Mouse (Mus musculus): ENCODE measurements around the gene Tmod3.

DNA sequence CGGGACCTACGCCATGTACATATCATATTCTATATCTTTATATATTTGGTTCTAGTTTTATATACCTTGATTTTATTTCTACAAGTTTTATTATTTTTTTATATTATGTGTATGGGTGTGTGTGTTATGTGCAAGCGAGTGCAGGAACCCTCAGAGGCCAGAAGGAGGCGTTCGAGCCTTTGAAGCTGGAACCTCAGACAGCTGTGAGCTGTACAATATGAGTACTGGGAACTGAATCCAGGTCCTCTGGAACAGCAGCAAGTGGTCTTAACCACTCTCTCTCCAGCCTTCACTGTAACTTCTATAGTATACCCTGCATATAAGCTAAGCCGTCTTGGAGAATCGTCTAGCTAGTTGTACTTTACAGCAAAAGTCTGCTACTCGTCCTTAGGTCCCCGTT lies 31.4 kb downstream of the Tmod3 start:
- TF ChIP-seq CTCF (IDR thresholded peaks at IDR 0.05; ENCODE audit: low read depth, low read length) (peak; percentile 39), POLR2A (IDR thresholded peaks at IDR 0.05; ENCODE audit: insufficient read depth, low read length) (no peak), EP300 (IDR thresholded peaks at IDR 0.05; ENCODE audit: insufficient read depth, low read depth, low read length) (no peak)
